Mouse (Mus musculus) mouse embryonic stem cell (cell line): ENCODE measurements around the gene Hoxd3.

ENCODE experiments used
- in situ Hi-C, 2 experiments: fragments of 300-500 bp; cut with MboI; formaldehyde crosslinking; loops; 1 replicate in 1 of 2; 3 replicates in 1 of 2; pipeline ENCODE4 v1.14.3; 2019 to 2020; ENCODE audit warnings: low sequenced_read_pairs in 2 of 2, low pct_unique_long_range_greater_than_20kb in 1 of 2, mixed read lengths in 1 of 2; ENCODE audit not compliant: unreplicated experiment in 1 of 2

Gene Hoxd3

GRCm38 (mm10) chr2:74699664-74700545, 11.8 kb upstream of the Hoxd3 start:
- in situ Hi-C loops, result loop anchor here (5.0 to 25.0 kb wide), 4 partner anchors 37 to 887 kb away; no protein-coding TSS in a partner anchor

DNA sequence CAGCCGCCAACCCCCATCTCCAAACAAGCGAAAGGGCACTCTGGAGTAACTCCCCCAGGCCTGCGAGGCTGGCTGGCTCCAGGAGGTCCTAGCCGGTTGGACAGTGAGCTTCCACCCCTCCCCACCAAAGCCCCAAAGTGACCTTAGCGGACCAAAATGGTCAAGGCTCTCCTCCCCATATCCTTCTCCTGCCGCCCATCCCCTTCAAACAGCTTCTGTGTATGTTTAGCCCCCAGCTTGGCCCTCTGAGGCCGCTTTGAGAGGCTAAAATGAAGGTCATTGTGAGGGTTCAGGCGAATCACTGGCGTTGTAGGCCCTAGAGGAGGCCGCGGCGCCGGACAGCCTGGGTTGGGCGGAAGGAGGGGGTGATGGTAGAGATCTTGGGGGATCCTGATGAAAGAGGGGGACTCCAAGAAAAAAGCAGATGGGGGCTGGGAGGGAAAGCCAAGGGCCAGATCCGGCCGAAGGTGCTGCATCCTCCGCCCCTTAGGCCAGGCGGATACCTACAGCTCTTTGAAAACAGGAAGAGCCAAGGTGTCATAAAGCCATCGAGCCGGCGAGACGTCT, 11.1 kb upstream of the Hoxd3 start:
- in situ Hi-C loops, result loop anchor here in 1 of 2 experiments (5.0 kb wide), 1 partner anchor 37 kb away; no protein-coding TSS in a partner anchor

- in situ Hi-C loops, result loop anchor here in 1 of 2 experiments (5.0 kb wide), 1 partner anchor 35 kb away; no protein-coding TSS in a partner anchor
Measured at GRCm38 (mm10) chr2:74701949-74702819, 9.5 kb upstream of the Hoxd3 start.

DNA sequence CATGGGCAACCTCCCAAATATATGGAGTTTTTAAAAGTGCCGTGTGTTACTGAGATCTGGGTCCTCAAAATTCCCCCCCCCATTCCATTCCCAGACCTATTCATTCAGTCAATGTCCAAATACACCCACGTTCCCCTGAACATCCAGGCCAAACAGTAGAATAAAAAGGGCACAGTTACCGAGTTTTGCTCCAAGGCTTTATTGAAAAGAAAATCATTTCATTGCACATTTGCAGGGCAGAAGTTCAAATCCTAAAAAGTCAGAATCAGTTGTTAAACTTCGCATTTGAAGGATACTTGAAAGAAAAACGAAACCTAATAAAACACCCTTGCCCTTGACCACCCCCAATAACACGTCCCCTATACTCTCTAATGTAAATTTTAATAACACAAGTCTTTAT, 8.9 kb upstream of the Hoxd3 start:
- in situ Hi-C loops, result loop anchor here in 1 of 2 experiments (5.0 kb wide), 1 partner anchor 34 kb away; no protein-coding TSS in a partner anchor

GRCm38 (mm10) chr2:74703317-74703716, 8.4 kb upstream of the Hoxd3 start:
- in situ Hi-C loops, result loop anchor here in 1 of 2 experiments (5.0 kb wide), 1 partner anchor 34 kb away; no protein-coding TSS in a partner anchor

GRCm38 (mm10) chr2:74703720-74704392, 7.9 kb upstream of the Hoxd3 start:
- in situ Hi-C loops, result loop anchor here in 1 of 2 experiments (5.0 kb wide), 1 partner anchor 33 kb away; no protein-coding TSS in a partner anchor

DNA sequence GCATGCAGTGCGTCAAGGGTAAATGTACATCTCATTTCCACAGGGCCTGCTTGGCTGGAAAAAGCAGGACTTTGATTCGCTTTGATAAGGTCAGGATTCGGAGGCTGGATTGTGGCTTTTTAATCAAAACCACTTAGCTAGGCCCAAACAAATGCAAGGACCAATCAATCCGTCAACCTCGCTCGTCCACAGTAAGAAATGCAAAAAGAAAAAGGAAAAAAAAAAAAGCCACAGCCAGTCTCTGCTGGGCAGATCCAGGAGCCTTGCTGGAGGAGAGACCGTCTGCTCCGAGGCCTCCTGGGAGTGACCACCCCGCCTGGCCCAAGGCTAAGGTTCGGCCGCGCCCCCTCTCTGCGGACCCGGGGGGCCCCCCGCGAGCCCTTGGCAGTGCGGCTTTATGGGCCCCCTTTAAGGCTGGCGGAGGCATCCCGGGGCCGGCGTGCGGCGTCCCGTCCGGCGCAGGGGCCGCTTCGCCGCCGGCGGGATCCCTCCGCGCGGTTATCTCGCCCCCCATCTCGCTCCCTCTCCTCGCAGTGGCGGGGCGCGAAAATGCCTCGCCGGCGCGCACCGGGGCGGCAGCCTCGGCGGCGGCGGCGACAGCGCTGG, 7.2 kb upstream of the Hoxd3 start, which contains the start of gene Hoxd8:
Gene Hoxd8, plus strand, starts transcription at position 223 of the 606 bp plus-strand sequence.
- in situ Hi-C loops, result loop anchor here in 1 of 2 experiments (5.0 kb wide), 1 partner anchor 33 kb away; no protein-coding TSS in a partner anchor

DNA sequence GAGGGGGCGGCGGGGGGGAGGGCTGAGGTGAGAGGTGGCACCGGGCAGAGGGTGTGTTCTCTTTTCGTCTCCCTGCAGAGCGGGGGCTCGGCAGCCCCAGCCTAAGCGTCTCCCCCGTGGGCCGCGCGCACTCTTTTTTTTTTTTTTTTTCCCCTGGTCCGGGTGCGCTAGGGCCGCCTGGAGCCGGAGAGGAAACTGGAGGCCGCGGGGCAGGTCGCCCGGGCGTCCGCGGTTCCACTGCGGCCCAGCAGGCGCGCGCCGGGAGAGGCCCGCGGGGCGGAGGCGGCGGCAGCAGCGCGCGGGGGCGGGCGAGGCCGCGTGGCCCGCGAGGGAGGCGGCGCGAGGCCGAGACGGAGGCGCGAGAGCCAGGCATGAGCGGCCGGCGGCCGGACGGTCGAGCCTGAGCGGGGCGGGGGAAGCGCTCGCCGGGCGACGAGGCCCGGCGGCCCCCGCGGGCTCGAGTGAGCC, 6.7 kb upstream of the Hoxd3 start:
- in situ Hi-C loops, result loop anchor here in 1 of 2 experiments (5.0 kb wide), 1 partner anchor 32 kb away; no protein-coding TSS in a partner anchor

GRCm38 (mm10) chr2:74705467-74706089, 6.1 kb upstream of the Hoxd3 start:
- in situ Hi-C loops, result no loop called here

GRCm38 (mm10) chr2:74706393-74706960, 5.2 kb upstream of the Hoxd3 start:
- in situ Hi-C loops, result no loop called here

DNA sequence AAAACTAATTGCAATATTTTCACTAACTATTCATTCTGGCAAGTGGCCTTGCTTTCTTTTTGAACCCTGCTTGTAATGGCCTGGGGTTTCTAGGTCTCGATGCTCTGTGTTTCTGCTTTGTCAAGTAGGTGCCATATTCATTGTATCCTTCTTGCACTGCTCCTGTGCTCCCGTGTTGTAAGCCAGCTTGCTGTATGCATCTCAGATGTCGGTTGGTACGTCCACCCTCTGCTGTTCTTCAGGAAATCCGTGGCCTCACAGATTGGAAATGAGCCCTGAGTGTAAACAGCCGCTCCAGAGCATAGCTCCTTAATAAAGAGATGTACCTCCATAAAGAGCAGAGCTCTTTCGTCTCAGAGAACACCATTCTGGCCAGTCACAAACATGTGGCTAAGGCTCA, 4.1 kb upstream of the Hoxd3 start:
- in situ Hi-C loops, result no loop called here

GRCm38 (mm10) chr2:74708676-74709075, 3.1 kb upstream of the Hoxd3 start:
- in situ Hi-C loops, result no loop called here

DNA sequence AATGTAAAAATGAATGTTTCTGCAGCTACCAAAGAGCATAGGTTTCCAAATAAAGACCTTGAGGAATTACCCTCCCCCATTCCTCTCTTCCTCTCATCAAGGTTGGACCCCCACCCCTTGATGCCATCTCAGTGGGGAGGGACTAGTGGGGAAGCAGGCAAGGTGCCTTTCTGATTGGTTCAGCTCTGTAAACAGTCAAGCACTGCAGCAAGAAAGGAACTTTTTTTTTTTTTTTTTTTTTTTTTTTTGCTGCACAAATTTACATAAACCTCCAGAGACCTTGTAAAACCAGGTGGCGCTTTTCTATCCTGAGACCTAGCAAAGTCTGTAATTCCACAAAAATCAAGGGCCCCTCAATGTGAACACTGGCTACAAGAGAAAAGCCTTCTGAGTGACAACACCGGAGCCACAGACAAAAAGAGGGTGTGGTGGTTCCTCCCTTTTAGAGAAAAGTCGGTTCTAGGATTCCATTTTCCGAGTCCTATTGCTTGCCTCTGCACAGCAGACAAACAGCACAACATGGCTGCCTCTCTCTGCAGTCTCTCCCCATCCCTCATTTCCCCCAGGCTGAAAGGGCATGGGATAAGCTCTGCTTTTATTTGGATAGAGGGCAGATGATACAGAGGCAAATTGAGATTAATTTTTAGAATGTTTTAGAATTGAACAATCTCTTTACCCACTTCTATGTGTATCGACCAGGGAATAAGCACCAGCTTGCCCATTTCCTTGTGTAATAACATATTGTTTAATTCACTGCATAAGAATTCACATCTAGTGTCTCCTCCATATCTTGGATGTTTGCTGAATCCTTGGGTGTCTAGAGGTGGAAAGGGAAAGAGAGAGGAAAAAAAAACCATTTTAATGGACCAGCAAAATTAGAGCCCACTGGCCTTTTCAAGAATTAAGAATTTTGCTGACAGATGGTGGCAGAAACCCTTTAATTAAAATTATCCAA, 2.0 kb upstream of the Hoxd3 start:
- in situ Hi-C loops, result no loop called here

- in situ Hi-C loops, result no loop called here
Measured at GRCm38 (mm10) chr2:74710929-74711543, 691 bp upstream of the Hoxd3 start.
